Mouse (Mus musculus) liver, embryonic 12.5 days (tissue): ENCODE results near the gene Hacd4. TPM values are rescaled to one million over a fixed set of nuclear protein-coding genes. Genes with fewer than 3 reads are reported as not detected.

Experiments
- ATAC-seq: fragments of 200-750 bp; cut with Nextera tagmentation; 2 replicates; pipeline ENCODE4 v1.8.0; 2017; ENCODE audit warnings: moderate number of reproducible peaks, mild to moderate bottlenecking, moderate library complexity
- H3K27ac ChIP-seq: fragments of 300-500 bp; sonication (generic); 2 replicates; pipeline ENCODE4 v1.5.1; 2016; ENCODE audit warnings: mild to moderate bottlenecking
- H3K27me3 ChIP-seq: fragments of 300-500 bp; sonication (generic); replicated peaks from 2 replicates; pipeline ENCODE4 v1.6.1; 2016; ENCODE audit warnings: mild to moderate bottlenecking, moderate library complexity
- H3K36me3 ChIP-seq: fragments of 300-500 bp; sonication (generic); 2 replicates; pipeline ENCODE4 v1.6.1; 2016; ENCODE audit warnings: mild to moderate bottlenecking, moderate library complexity
- H3K4me1 ChIP-seq: fragments of 300-500 bp; sonication (generic); 2 replicates; pipeline ENCODE4 v1.6.1; 2016
- H3K4me2 ChIP-seq: fragments of 300-500 bp; sonication (generic); 2 replicates; pipeline ENCODE4 v1.6.1; 2016; ENCODE audit warnings: mild to moderate bottlenecking, moderate library complexity
- H3K4me3 ChIP-seq: fragments of 300-500 bp; sonication (generic); 2 replicates; pipeline ENCODE4 v1.5.1; 2016; ENCODE audit warnings: mild to moderate bottlenecking, moderate library complexity
- H3K9ac ChIP-seq: fragments of 300-500 bp; sonication (generic); 2 replicates; pipeline ENCODE4 v1.6.1; 2016; ENCODE audit warnings: mild to moderate bottlenecking, moderate library complexity
- H3K9me3 ChIP-seq: fragments of 300-500 bp; sonication (generic); replicated peaks from 2 replicates; pipeline ENCODE4 v1.6.1; 2016; ENCODE audit warnings: mild to moderate bottlenecking, moderate library complexity
- WGBS: fragments of 180-500 bp; shearing (Covaris S2); methylation state at CpG from one replicate; pipeline ENCODE4 v1.1.7; 2016; ENCODE audit not compliant: insufficient replicate concordance; 5-methylcytosine and 5-hydroxymethylcytosine counted together
- polyA plus RNA-seq: library from polyadenylated mRNA; unstranded; fragments of >200 nt; fragmentation: Nextera tagmentation; extraction: Ambion mirVana; gene quantifications from 2 replicates; pipeline ENCODE4 v1.2.1, GENCODE M21; 2016

Gene Hacd4
- polyA plus RNA-seq, 1 experiment from 2014 or later, result 5.5 TPM

DNA sequence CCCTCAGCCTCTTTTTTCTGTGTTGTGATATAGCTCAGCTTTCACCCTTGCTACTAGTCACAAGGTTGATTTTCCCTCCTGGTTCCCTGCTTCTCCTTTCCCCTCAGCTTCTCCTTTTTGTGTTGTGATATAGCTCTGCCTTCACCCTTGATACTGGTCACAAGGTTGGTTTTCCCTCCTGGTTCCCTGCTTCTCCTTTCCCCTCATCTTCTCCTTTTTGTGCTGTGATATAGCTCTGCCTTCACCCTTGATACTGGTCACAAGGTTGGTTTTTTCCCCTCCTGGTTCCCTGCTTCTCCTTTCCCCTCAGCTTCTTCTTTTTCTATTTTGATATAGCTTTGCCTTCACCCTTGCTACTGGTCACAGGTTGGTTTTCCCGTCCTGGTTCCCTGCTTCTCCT lies 48.7 kb downstream of the Hacd4 start:
- Histone ChIP-seq H3K27me3 (no peaks in the 10 kb centered on the region), H3K27ac (no peak overlapping the region), H3K36me3 (peaks cover 7% of the 10 kb centered on the region), H3K4me2 (no peak overlapping the region), H3K4me3 (no peak overlapping the region), H3K9me3 (no peaks in the 10 kb centered on the region), H3K9ac (no peak overlapping the region), H3K4me1 (no peaks in the 10 kb centered on the region)
- whole genome bisulfite sequencing, result 23% methylated on average over 1 of the region's 1 CpGs
- no peak for ATAC-seq

DNA sequence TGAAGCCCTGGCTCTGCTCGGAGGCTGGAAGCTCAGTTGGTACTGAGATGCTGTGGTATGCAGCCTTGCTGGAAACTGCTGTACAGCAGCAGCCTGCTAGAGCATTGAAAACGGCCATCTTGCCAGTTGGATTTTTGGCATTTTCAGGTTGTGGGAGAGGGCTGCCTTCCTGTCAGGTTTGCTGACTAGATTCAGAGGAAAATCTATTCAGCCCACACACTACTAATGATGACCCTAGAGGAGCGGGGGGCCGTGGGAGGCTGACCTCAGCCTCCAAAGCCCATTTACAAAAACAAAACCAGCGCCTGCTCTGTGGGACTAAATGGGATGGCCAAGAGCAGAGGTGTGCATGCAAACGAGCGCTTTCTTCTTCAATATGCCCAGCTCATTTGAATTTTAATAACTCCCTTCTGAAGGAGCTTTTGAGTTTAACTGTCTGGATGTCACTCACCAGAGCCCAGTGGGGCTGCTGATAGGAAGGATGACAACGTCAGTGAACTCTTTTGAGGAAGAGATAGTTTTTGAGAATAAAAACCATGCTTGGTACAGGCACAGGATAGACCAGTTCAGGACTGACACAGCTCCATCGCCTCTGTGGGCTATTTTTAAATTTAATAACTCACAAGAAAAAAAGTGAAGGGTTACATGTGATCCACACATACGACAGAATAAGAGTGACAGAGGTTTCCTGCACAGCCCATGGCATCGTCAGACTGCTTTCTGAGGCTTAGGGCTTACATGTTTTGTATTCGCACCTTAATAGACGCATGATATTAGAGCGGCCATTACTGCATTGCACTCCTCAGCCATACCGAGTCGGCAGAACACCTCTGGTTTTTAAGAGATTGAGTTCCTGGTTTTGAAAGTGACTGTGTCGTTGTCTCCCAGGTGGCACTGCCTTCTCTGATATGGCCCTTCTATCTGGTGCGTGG lies 66.2 kb downstream of the Hacd4 start:
- no peaks in the 10 kb centered on the region for H3K36me3 ChIP-seq
- no peak overlapping the region for H3K4me2 ChIP-seq
- no peak overlapping the region for H3K27ac ChIP-seq
- no peak overlapping the region for H3K4me3 ChIP-seq
- H3K9me3 ChIP-seq, result no peaks in the 10 kb centered on the region
- no peaks in the 10 kb centered on the region for H3K4me1 ChIP-seq
- H3K27me3 ChIP-seq, result no peaks in the 10 kb centered on the region
- H3K9ac ChIP-seq, result no peak overlapping the region
- no peak for ATAC-seq
- WGBS, result 77% methylated on average over 18 of the region's 18 CpGs

DNA sequence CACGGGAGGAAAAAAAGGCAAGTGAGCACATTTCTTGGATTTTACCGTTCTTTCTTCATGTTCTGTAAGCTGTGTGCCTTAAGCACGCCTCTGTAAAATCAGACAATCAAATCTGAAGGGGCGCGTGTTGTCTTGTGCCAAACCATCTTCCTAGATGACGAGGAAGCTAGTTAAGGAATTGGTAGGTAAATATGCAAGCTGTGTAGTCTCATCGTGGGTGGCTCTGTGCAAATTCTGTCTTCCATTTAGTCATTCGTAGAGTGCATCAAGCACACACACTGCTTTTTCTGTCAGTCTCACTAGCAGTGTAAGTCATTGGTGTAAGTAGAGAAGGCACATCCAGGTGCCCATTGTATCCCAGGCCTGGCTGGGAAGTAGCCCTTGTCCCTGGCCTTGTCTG lies 67.9 kb downstream of the Hacd4 start:
- Histone ChIP-seq H3K36me3 (no peaks in the 10 kb centered on the region), H3K9ac (no peak overlapping the region), H3K4me1 (no peaks in the 10 kb centered on the region), H3K4me2 (no peak overlapping the region), H3K27me3 (no peaks in the 10 kb centered on the region), H3K9me3 (no peaks in the 10 kb centered on the region), H3K27ac (no peak overlapping the region), H3K4me3 (no peak overlapping the region)
- WGBS, result 80% methylated on average over 8 of the region's 8 CpGs
- no peak for ATAC-seq

DNA sequence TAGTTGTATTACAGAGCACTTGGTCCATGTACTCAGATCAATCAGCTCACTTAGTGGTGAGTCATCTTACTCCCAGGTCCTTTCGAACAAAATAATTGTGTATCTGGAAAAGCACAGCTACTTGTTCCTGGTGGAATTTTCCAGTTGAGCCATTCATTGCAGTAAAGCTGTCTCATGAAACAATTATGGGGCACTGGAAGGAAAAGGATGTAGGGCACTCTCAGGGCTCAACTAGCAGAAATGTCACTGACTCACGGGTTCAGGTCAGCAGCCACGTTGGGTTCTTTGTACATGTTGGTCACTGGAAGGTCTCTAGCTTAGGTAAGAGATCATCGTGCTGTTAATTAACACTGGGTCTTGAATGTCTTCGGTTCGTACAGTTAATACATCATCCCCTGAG lies 68.8 kb downstream of the Hacd4 start:
- ATAC-seq, result no peak
- H3K4me2 ChIP-seq, result no peak overlapping the region

DNA sequence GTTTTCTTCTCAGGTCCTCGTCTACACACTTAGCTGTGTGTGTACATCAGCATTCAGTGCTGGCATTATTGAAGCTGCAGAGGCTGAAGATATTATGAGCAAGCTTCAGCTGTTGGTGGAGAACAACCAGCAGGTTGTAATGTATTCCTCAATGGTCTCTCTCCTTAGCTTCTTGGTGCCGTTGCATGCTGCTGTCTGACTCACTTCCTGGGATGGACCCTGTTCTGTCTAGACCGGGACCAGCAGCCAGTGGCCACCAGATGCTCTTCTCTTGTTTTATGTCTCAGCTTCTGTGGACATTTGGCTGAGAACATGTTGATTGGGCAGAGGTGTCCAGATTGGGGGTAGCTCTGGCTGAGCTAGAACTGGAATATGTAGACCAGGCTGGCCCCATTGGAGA lies 81.3 kb downstream of the Hacd4 start:
- H3K27me3 ChIP-seq, result no peaks in the 10 kb centered on the region
- H3K36me3 ChIP-seq, result peaks cover 12% of the 10 kb centered on the region
- WGBS, result 77% methylated on average over 3 of the region's 3 CpGs
- no peak overlapping the region for H3K4me3 ChIP-seq
- no peak overlapping the region for H3K27ac ChIP-seq
- no peaks in the 10 kb centered on the region for H3K9me3 ChIP-seq
- H3K4me2 ChIP-seq, result no peak overlapping the region
- no peak for ATAC-seq
- no peak overlapping the region for H3K9ac ChIP-seq
- no peaks in the 10 kb centered on the region for H3K4me1 ChIP-seq

More for the DNA sequence above, 68.8 kb downstream of the Hacd4 start:
- Histone ChIP-seq H3K27ac (no peak overlapping the region), H3K4me3 (no peak overlapping the region), H3K9ac (no peak overlapping the region), H3K36me3 (no peaks in the 10 kb centered on the region), H3K27me3 (no peaks in the 10 kb centered on the region), H3K4me1 (no peaks in the 10 kb centered on the region), H3K9me3 (no peaks in the 10 kb centered on the region)
- 81% methylated on average over 6 of the region's 6 CpGs for WGBS

DNA sequence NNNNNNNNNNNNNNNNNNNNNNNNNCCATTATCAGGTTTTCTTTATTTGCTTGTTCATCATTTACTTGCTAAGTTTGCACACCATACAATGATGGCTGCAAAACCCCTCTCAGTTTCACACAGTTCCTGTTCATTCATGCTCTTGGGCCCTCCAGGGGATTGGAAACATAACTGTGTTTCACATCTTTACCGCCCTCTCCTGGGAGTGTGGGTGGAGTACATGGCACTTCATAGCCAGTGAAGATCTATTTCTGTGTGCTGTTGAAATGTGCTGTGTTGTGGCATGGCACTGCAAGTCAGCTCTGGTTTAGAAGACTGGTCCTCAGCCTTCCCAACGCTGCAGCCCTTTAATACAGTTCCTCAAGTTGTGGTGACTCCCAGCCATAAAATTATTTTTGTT lies 82.1 kb downstream of the Hacd4 start:
- 70% methylated on average over 2 of the region's 2 CpGs for WGBS

DNA sequence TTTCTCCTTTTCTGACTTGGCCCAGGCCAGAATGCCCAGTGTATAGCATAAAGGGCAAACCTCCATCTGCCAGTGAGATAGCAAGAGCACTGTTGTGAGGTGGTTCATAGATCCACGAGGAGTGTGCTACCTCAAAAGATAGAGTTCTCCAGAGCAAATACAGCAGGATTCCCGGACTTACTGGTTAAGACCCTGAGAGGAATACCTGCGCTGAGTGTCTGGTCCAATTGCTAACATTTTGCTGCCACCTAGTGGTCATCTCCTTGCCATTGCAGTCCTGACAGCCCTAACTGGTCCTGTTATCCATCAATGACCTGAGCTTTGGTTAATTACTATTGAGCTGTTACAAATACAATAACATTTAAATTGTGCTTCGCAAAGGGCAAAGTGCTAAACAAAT lies 87.8 kb downstream of the Hacd4 start:
- peak; percentile 64; the same call in 1 of the 2 replicates for ATAC-seq
- H3K9me3 ChIP-seq, result no peaks in the 10 kb centered on the region
- 3% methylated on average over 4 of the region's 4 CpGs for WGBS
- H3K27ac ChIP-seq, result no peak overlapping the region
- H3K9ac ChIP-seq, result no peak overlapping the region
- no peak overlapping the region for H3K4me3 ChIP-seq
- H3K36me3 ChIP-seq, result no peaks in the 10 kb centered on the region
- no peaks in the 10 kb centered on the region for H3K4me1 ChIP-seq
- no peak overlapping the region for H3K4me2 ChIP-seq
- no peaks in the 10 kb centered on the region for H3K27me3 ChIP-seq

More for the DNA sequence above, 82.1 kb downstream of the Hacd4 start:
- Histone ChIP-seq H3K9me3 (no peaks in the 10 kb centered on the region), H3K27me3 (no peaks in the 10 kb centered on the region), H3K4me1 (no peaks in the 10 kb centered on the region), H3K27ac (no peak overlapping the region), H3K36me3 (peaks cover 12% of the 10 kb centered on the region), H3K4me3 (no peak overlapping the region), H3K9ac (no peak overlapping the region), H3K4me2 (no peak overlapping the region)
- ATAC-seq, result no peak

Other genes with a start within 250 kb of the Hacd4 start
- not detected in 2 replicates for gene Ifnb1, start 83.8 kb upstream of the Hacd4 start, polyA plus RNA-seq
- not detected in 2 replicates for gene Ifna15, start 119.3 kb upstream of the Hacd4 start, polyA plus RNA-seq
- gene Ifna14, start 132.9 kb upstream of the Hacd4 start, polyA plus RNA-seq, result not detected in 2 replicates
- not detected in 2 replicates for gene Ifna9, start 153.5 kb upstream of the Hacd4 start, polyA plus RNA-seq
- gene Ifna12, start 164.4 kb upstream of the Hacd4 start, polyA plus RNA-seq, result not detected in 2 replicates
- not detected in 2 replicates for gene C87499, start 195.5 kb upstream of the Hacd4 start, polyA plus RNA-seq
- gene Ifna13, start 205.5 kb upstream of the Hacd4 start, polyA plus RNA-seq, result not detected in 2 replicates
- gene Ifna16, start 238.0 kb upstream of the Hacd4 start, polyA plus RNA-seq, result not detected in 2 replicates
- gene Ifna2, start 245.0 kb upstream of the Hacd4 start, polyA plus RNA-seq, result not detected in 2 replicates